Mouse (Mus musculus) hindbrain, postnatal 0 days (tissue): Measurements from ENCODE around the gene Rwdd2b. TPM values are rescaled to one million over a fixed set of nuclear protein-coding genes. Genes with fewer than 3 reads are reported as not detected.

Experiments
- ATAC-seq: fragments of 200-750 bp; cut with Nextera tagmentation; 2 replicates; pipeline ENCODE4 v1.8.0; 2017; ENCODE audit warnings: mild to moderate bottlenecking, moderate TSS enrichment, moderate library complexity
- DNase-seq: peaks from one replicate; pipeline ENCODE4 v3.0.0-alpha.2; 2015; ENCODE audit warnings: low spot score
- H3K27ac ChIP-seq: fragments of 300-500 bp; sonication (generic); 2 replicates; pipeline ENCODE4 v1.5.1; 2014; ENCODE audit warnings: mild to moderate bottlenecking
- H3K27me3 ChIP-seq: fragments of 300-500 bp; sonication (generic); 2 replicates; pipeline ENCODE4 v1.6.1; 2014; ENCODE audit warnings: low read length, mixed read lengths; ENCODE audit not compliant: insufficient read depth
- H3K36me3 ChIP-seq: fragments of 300-500 bp; sonication (generic); 2 replicates; pipeline ENCODE4 v1.6.1; 2014; ENCODE audit warnings: low read length, mixed read lengths; ENCODE audit not compliant: insufficient read depth
- H3K4me1 ChIP-seq: fragments of 300-500 bp; sonication (generic); 2 replicates; pipeline ENCODE4 v1.6.1; 2014; ENCODE audit warnings: antibody characterized with exemption, low read length, mixed read lengths; ENCODE audit not compliant: insufficient read depth
- H3K4me2 ChIP-seq: fragments of 300-500 bp; sonication (generic); 2 replicates; pipeline ENCODE4 v1.6.1; 2014; ENCODE audit warnings: low read depth, mild to moderate bottlenecking, low read length, moderate library complexity, mixed read lengths
- H3K4me3 ChIP-seq: fragments of 300-500 bp; sonication (generic); 2 replicates; pipeline ENCODE4 v1.5.1; 2014; ENCODE audit warnings: low read length
- H3K9ac ChIP-seq: fragments of 300-500 bp; sonication (generic); replicated peaks from 2 replicates; pipeline ENCODE4 v1.6.1; 2014; ENCODE audit warnings: mild to moderate bottlenecking, low read length, moderate library complexity, mixed read lengths
- H3K9me3 ChIP-seq: fragments of 300-500 bp; sonication (generic); 2 replicates; pipeline ENCODE4 v1.6.1; 2016; ENCODE audit warnings: low read length, mixed read lengths
- CTCF ChIP-seq: IDR thresholded peaks from 2 replicates; pipeline ENCODE4 v1.5.1; 2016; ENCODE audit warnings: antibody characterized with exemption, control low read depth, low read depth
- WGBS: fragments of 180-500 bp; shearing (Covaris S2); extraction: QIAGEN DNeasy Blood & Tissue Kit; methylation state at CpG from one replicate; pipeline ENCODE4 v1.1.7; 2014; 5-methylcytosine and 5-hydroxymethylcytosine counted together
- polyA plus RNA-seq: library from polyadenylated mRNA; unstranded; fragments of >200 nt; fragmentation: Nextera tagmentation; extraction: Ambion mirVana; gene quantifications from 2 replicates; pipeline ENCODE4 v1.2.1, GENCODE M21; 2015
- total RNA-seq: library from RNA; depleted of rRNA; stranded (reverse); fragments of >200 nt; gene quantifications from 2 replicates; pipeline ENCODE4 v1.2.3, GENCODE M21; 2014; rRNA removed

Rwdd2b gene
- total and polyA plus RNA-seq, 2 experiments from 2014 or later = 9.4 to 16.8 TPM

GRCm38 (mm10) chr16:87384366-87384765 lies 56.0 kb downstream of the Rwdd2b start:
- ATAC-seq = no peak
- Histone ChIP-seq H3K4me3 (no peak overlapping the region), H3K36me3 (peaks cover 43% of the 10 kb centered on the region), H3K27me3 (no peaks in the 10 kb centered on the region), H3K9ac (no peak overlapping the region), H3K9me3 (no peaks in the 10 kb centered on the region), H3K4me1 (no peaks in the 10 kb centered on the region), H3K27ac (no peak overlapping the region), H3K4me2 (no peak overlapping the region)
- TF ChIP-seq CTCF = no peak
- WGBS = 81% methylated on average over 2 of the region's 2 CpGs
- no peak for DNase-seq

Other genes starting within 250 kb of the Rwdd2b start
- 7.8 and 10.0 TPM in 2 replicates for gene N6amt1, start 86.4 kb downstream of the Rwdd2b start, total RNA-seq
- gene N6amt1, start 86.4 kb downstream of the Rwdd2b start, polyA plus RNA-seq = 33.8 and 34.6 TPM in 2 replicates
- 15.4 and 16.2 TPM in 2 replicates for gene Ltn1, start 8.0 kb downstream of the Rwdd2b start, total RNA-seq
- 18.2 and 19.0 TPM in 2 replicates for gene Ltn1, start 8.0 kb downstream of the Rwdd2b start, polyA plus RNA-seq
- 15.6 and 32.2 TPM in 2 replicates for gene Usp16, start 14.1 kb upstream of the Rwdd2b start, total RNA-seq
- gene Usp16, start 14.1 kb upstream of the Rwdd2b start, polyA plus RNA-seq = 42.9 and 43.3 TPM in 2 replicates
- 91.4 and 136 TPM in 2 replicates for gene Cct8, start 55.3 kb upstream of the Rwdd2b start, total RNA-seq
- 343 and 349 TPM in 2 replicates for gene Cct8, start 55.3 kb upstream of the Rwdd2b start, polyA plus RNA-seq
- gene Map3k7cl, start 112.8 kb upstream of the Rwdd2b start, total RNA-seq = 0.26 TPM in 1 of 2 replicates, not detected in the other
- 0.14 and 0.18 TPM in 2 replicates for gene Map3k7cl, start 112.8 kb upstream of the Rwdd2b start, polyA plus RNA-seq